Mouse (Mus musculus) stomach, embryonic 16.5 days (tissue): ENCODE data around the gene Pcbp3. TPM values are rescaled to one million over a fixed set of nuclear protein-coding genes. Genes with fewer than 3 reads are reported as not detected.

Experiments used
- ATAC-seq: fragments of 200-750 bp; cut with Nextera tagmentation; 2 replicates; pipeline ENCODE4 v1.8.0; 2017; ENCODE audit warnings: moderate number of reproducible peaks, moderate TSS enrichment; ENCODE audit not compliant: insufficient read depth, low FRiP score
- H3K27ac ChIP-seq: fragments of 300-500 bp; sonication (generic); 2 replicates; pipeline ENCODE4 v1.5.1; 2014; ENCODE audit warnings: low read length
- H3K27me3 ChIP-seq: fragments of 300-500 bp; sonication (generic); 2 replicates; pipeline ENCODE4 v1.6.1; 2014; ENCODE audit warnings: low read length, control low read depth, mixed read lengths; ENCODE audit not compliant: control insufficient read depth, insufficient read depth
- H3K36me3 ChIP-seq: fragments of 300-500 bp; sonication (generic); 2 replicates; pipeline ENCODE4 v1.6.1; 2014; ENCODE audit warnings: low read length; ENCODE audit not compliant: control insufficient read depth, insufficient read depth
- H3K4me1 ChIP-seq: fragments of 300-500 bp; sonication (generic); 2 replicates; pipeline ENCODE4 v1.6.1; 2014; ENCODE audit warnings: low read length, control low read depth, mixed read lengths; ENCODE audit not compliant: control insufficient read depth, insufficient read depth
- H3K4me2 ChIP-seq: fragments of 300-500 bp; sonication (generic); 2 replicates; pipeline ENCODE4 v1.6.1; 2014; ENCODE audit warnings: low read depth, low read length, mixed read lengths
- H3K4me3 ChIP-seq: fragments of 300-500 bp; sonication (generic); replicated peaks from 2 replicates; pipeline ENCODE4 v1.5.1; 2014; ENCODE audit warnings: mild to moderate bottlenecking, low read length
- H3K9ac ChIP-seq: fragments of 300-500 bp; sonication (generic); 2 replicates; pipeline ENCODE4 v1.6.1; 2014; ENCODE audit warnings: low read length
- H3K9me3 ChIP-seq: fragments of 300-500 bp; sonication (generic); replicated peaks from 2 replicates; pipeline ENCODE4 v1.6.1; 2016; ENCODE audit warnings: low read length, control low read depth; ENCODE audit not compliant: control insufficient read depth
- WGBS: fragments of 180-500 bp; shearing (Covaris S2); extraction: QIAGEN DNeasy Blood & Tissue Kit; methylation state at CpG from one replicate; pipeline ENCODE4 v1.1.7; 2014; 5-methylcytosine and 5-hydroxymethylcytosine counted together
- polyA plus RNA-seq: library from polyadenylated mRNA; unstranded; fragments of >200 nt; fragmentation: Nextera tagmentation; extraction: Ambion mirVana; gene quantifications from 2 replicates; pipeline ENCODE4 v1.2.1, GENCODE M21; 2015

The Pcbp3 gene
- polyA plus RNA-seq, 1 experiment from 2014 or later, result 41.8 TPM

GRCm38 (mm10) chr10:76721746-76722145, 239.9 kb downstream of the Pcbp3 start:
- H3K4me1 ChIP-seq, result peaks cover 15% of the 10 kb centered on the region

GRCm38 (mm10) chr10:76721216-76721615, 240.5 kb downstream of the Pcbp3 start:
- peaks cover 7% of the 10 kb centered on the region; the same call in 1 of the 2 replicates for H3K36me3 ChIP-seq
- WGBS, result 85% methylated on average over 11 of the region's 11 CpGs
- no peaks in the 10 kb centered on the region for H3K27me3 ChIP-seq
- no peak overlapping the region for H3K27ac ChIP-seq
- H3K9me3 ChIP-seq, result no peaks in the 10 kb centered on the region
- no peak for ATAC-seq
- H3K9ac ChIP-seq, result no peak overlapping the region
- no peak overlapping the region for H3K4me3 ChIP-seq
- H3K4me2 ChIP-seq, result no peak overlapping the region
- peaks cover 15% of the 10 kb centered on the region for H3K4me1 ChIP-seq

More at GRCm38 (mm10) chr10:76721746-76722145, 239.9 kb downstream of the Pcbp3 start:
- ATAC-seq, result no peak
- peaks cover 7% of the 10 kb centered on the region; the same call in 1 of the 2 replicates for H3K36me3 ChIP-seq
- no peak overlapping the region for H3K27ac ChIP-seq
- no peak overlapping the region for H3K4me2 ChIP-seq
- H3K4me3 ChIP-seq, result no peak overlapping the region
- no peak overlapping the region for H3K9ac ChIP-seq
- 92% methylated on average over 6 of the region's 6 CpGs for WGBS
- no peaks in the 10 kb centered on the region for H3K27me3 ChIP-seq
- H3K9me3 ChIP-seq, result no peaks in the 10 kb centered on the region

- WGBS, result 90% methylated on average over 4 of the region's 4 CpGs
Observed at GRCm38 (mm10) chr10:76717631-76718030, 244.1 kb downstream of the Pcbp3 start.

GRCm38 (mm10) chr10:76717026-76717425, 244.7 kb downstream of the Pcbp3 start:
- H3K27ac ChIP-seq, result no peak overlapping the region
- H3K4me2 ChIP-seq, result no peak overlapping the region
- 0 out of 2 replicates have a peak, but pooled peaks cover 14% of the 10 kb centered on the region for H3K36me3 ChIP-seq
- H3K27me3 ChIP-seq, result no peaks in the 10 kb centered on the region
- H3K4me1 ChIP-seq, result no peaks in the 10 kb centered on the region
- 80% methylated on average over 7 of the region's 7 CpGs for WGBS
- no peak for ATAC-seq
- no peak overlapping the region for H3K9ac ChIP-seq
- no peak overlapping the region for H3K4me3 ChIP-seq
- no peaks in the 10 kb centered on the region for H3K9me3 ChIP-seq

More at GRCm38 (mm10) chr10:76717631-76718030, 244.1 kb downstream of the Pcbp3 start:
- no peak for ATAC-seq
- Histone ChIP-seq H3K27me3 (no peaks in the 10 kb centered on the region), H3K4me2 (no peak overlapping the region), H3K27ac (no peak overlapping the region), H3K9ac (no peak overlapping the region), H3K9me3 (no peaks in the 10 kb centered on the region), H3K36me3 (peaks cover 12% of the 10 kb centered on the region; the same call in 1 of the 2 replicates), H3K4me1 (0 out of 2 replicates have a peak, but pooled peaks cover under 1% of the 10 kb centered on the region), H3K4me3 (no peak overlapping the region)

GRCm38 (mm10) chr10:76714303-76714702, 247.4 kb downstream of the Pcbp3 start:
- Histone ChIP-seq H3K9me3 (no peaks in the 10 kb centered on the region), H3K27me3 (no peaks in the 10 kb centered on the region), H3K4me3 (no peak overlapping the region), H3K27ac (no peak overlapping the region), H3K9ac (no peak overlapping the region), H3K4me1 (no peaks in the 10 kb centered on the region), H3K36me3 (peaks cover 39% of the 10 kb centered on the region), H3K4me2 (no peak overlapping the region)
- WGBS, result 84% methylated on average over 7 of the region's 7 CpGs
- no peak for ATAC-seq

- Histone ChIP-seq H3K4me3 (no peak overlapping the region), H3K9me3 (no peaks in the 10 kb centered on the region), H3K27ac (no peak overlapping the region), H3K36me3 (peaks cover 48% of the 10 kb centered on the region), H3K9ac (no peak overlapping the region), H3K4me2 (no peak overlapping the region), H3K27me3 (no peaks in the 10 kb centered on the region), H3K4me1 (no peaks in the 10 kb centered on the region)
- WGBS, result 85% methylated on average over 3 of the region's 3 CpGs
- no peak for ATAC-seq
Observed at GRCm38 (mm10) chr10:76712500-76712899, 249.2 kb downstream of the Pcbp3 start.

Other genes starting within 250 kb of the Pcbp3 start
- 433 and 468 TPM in 2 replicates for gene Col6a1, start 235.7 kb downstream of the Pcbp3 start, polyA plus RNA-seq
- gene Slc19a1, start 70.4 kb upstream of the Pcbp3 start, polyA plus RNA-seq, result 32.3 and 34.6 TPM in 2 replicates
- gene Col18a1, start 204.7 kb upstream of the Pcbp3 start, polyA plus RNA-seq, result 78.9 and 82.2 TPM in 2 replicates